Mouse (Mus musculus) brain, embryonic 18.5 days (tissue): ENCODE results near the gene Atxn1.

ENCODE experiments used
- DNase-seq: peaks from one replicate; pipeline ENCODE4 v3.0.0-alpha.2; 2012; ENCODE audit warnings: low read depth, low spot score

Gene Atxn1

DNA sequence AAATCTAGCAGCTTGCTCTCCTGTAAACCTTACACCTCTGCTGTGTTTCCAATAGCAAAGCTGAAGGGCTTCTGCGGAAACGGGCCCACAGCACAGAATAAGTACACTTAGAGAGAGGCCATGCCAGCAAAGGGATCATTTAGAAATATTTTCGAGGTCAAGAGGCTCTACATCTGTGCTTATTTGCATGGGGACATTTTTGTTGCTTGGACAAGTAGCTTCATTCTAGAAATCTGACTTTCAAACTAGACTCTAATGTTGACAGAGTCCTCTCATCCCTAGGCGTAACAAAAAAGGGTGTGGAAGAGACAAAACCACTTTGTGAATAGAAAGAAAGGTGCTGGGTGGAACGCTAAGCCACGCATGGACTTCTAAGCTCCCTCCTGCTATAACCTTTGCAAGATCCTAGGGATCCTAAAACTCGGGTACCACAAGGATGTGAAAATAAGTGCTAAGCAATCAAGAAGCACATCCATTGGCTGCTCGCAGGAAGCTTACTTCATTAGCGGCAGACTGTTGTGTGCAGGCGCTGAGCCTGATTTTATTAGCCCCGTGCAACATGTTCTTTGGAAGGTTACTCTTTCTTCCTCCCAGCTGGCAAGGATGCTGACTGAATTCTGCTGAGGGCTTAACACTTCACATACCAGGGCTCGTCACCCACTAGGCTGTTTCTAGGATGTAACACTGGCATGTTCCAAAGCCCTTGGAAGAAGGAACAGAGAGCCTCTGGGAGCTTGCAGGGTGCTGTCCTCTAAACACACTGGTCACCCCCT, 334.1 kb downstream of the Atxn1 start:
- DNase-seq = no peak

DNA sequence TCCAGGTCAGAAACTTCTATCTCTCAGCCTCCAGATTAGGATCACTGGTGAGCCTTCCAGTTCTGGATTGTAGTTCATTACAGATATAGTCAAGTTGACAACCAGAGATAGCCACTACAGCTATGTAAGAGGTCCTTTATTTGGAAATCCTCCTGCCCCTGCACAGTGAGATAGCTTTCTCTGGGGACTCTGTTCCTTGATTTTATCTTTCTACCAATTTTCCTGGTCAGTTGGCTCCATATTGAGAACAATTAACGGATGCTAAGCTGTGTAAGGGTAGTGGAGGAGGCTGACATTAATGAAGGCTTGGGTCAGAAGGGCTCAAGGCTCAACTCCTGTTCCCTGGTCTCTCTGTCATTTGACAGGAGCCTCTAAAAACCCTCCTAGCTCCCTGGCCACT, 335.1 kb downstream of the Atxn1 start:
- no peak for DNase-seq

DNA sequence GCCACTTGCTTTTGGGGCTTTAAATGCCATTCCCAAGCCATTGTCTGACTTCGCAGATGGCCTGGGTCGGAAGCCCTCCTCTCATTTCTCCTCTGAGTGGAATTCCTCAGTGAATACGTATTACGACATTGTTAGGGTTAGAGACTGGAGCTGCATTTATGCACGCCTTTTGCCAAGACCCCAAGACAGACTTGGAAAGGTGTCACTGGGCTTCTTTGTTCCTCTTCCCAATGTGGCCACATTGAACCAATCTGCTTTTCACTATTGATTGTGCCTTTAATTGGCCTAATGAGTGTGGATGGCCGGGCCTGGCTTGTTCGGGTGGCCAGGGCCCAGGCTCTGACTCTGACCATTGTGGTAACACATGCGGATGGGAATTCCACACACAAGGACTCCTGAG, 336.5 kb downstream of the Atxn1 start:
- no peak for DNase-seq

DNA sequence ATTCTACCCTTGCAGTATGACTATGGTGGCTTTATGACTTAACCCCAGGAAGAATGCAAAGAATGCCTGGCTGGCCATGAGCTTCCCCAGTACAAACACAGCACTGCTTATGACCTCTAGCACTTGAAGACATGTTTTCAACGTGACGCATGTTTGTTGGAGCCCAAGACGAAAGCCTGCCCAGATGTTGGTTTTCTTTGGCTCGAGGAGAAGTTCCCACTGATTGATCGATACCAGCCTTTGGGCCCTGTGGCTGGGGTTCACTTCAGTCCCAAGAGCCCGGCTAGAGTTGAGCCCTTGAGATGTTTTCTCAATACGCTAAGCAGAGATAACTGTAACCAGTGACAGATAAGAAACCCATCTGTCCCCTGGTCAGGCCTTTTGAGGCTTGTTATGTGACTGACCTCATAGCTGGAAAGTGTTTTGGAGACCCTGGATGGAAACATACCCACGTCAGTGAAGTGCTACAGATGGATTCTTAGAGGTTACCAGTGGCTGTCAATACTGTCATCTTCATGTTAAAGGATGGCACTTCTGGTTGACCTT, 337.5 kb downstream of the Atxn1 start:
- DNase-seq = no peak

DNA sequence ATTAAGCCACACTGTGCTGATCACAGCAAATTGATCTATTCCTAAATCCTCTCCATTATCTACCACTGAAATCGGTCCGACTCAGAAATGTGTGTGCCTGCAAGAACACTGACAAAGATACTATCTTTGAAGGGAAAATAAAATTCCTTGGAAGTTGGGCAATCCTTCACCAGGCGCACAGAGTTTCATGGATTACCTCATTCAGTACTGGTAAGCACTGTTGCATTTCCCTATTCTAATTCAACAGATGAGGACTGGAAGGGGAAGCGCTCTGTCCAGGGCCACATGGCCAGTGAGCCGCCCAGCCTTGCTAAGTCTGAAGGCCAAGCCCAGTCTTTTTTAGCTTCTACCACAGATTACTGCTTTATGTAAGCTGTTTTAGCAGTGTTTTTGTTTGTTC, 339.1 kb downstream of the Atxn1 start:
- DNase-seq = no peak

DNA sequence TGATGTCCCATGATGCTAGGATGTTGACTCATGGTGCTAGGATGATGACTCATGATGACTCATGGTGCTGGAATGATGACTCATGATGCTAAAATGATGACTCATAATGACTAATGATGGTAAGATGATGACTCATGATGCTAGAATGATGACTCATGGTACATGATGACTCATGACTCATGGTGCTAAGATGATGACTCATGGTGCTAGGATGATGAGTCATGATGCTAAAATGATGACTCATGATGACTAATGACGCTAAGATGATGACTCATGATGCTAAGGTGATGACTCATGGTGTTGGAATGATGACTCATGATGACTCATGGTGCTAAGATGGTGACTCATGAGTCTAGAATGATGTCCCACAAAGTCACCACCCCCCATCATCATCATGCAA, 341.0 kb downstream of the Atxn1 start:
- no peak for DNase-seq

DNA sequence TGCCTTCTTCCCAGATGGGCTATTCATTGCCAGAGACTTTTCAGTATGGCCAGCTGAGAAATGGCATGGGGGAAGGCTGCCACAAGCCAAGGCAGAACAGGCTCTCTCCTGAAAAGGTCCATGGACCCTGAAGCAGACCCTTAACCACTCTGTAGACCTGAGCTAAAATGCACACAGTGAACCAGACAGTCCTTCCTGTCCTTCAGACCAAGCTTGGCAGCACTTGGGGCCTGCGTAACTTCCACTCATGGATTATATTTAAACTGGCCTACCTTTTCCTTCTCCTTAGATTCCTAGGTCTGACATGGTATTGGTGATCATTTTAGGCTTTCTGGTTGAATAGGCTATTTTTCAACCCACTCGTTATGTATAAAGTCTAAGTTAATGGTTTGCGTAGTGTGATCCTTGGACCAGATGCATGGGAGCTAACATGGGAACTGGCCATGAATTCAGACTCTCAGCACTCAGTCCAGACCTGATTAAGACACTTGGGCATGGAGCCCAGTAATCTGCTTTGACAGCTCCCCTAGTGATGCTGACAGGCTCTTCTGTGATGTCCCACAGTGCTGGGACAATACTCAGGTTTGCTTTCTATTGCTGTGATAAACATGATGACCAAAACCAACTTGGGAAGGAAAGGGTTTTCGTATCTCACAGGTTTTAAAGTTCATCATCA, 341.8 kb downstream of the Atxn1 start:
- DNase-seq = no peak

DNA sequence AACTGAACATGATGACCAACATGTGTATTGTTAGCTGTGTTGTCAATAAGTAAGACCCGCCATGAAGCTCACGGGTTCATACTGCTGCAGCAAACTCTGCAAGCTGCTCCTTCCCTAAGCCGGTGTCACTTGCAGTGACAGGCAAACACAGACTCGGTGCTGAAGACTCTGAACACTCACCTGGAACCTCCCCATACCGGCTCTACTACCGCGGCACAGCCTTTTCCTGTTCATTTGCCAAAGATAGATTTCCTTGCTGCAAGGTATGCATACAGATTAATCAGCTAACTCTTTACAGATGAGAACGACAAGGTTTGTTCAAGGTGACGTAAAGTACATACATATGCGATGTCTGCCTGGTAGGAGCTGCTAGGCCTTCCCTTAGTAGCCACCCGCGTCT, 344.1 kb downstream of the Atxn1 start:
- DNase-seq = no peak

DNA sequence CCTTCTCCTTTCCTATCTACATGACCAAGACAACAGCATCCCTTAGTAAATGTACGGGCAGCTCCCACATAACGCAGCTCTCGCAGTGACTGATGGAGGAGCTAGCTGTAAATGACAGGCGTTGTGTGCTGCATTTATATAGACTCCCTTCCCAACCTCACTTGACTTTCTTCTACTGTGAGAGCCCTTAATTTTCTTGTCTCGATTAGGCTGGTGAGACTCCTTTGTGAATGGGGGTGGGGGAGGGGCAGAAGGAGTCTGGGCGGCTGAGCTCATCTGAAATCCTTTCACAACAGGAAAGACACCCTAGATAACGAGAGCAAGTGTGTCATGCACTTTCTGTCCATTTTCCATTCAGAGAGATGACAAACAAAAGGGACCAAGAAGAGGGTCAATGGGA, 344.5 kb downstream of the Atxn1 start:
- DNase-seq = no peak

DNA sequence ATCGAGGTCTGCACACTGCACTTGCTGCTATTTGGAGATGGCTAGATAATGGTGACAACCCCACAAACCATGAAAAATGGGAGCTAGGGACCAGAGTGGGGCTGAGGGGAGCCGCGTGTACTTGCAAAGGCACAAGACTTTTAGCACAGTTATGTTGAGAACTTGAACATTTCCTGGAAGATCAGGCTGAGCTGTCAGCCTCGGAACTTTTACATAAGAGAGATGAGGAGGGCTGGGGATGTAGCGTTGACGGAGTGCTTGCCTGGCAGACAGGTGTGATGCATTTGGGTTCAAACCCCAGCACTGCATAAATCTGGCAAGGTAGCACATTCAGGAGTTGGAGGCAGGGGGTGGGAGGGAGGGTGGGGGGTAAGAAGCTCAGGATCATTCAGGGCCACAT, 346.8 kb downstream of the Atxn1 start:
- no peak for DNase-seq

DNA sequence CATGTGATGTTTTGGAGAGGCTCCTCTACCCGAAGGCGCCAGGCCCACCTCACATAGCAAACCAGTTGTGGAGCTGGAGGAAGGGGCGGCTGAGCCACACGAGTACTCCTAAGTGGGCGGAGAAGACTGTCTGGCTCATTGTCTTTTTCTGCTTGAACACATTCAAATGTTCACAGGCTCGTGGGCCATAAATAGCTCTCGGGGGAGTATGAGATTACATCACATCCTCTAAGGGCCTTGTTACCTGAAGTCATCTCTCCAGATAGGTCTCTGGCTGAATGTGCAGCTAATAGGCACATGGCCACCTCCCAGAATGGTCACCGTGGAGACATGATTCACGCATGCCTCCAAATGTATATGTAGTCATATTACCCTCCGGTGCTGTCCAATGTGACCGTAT, 350.0 kb downstream of the Atxn1 start:
- no peak for DNase-seq

DNA sequence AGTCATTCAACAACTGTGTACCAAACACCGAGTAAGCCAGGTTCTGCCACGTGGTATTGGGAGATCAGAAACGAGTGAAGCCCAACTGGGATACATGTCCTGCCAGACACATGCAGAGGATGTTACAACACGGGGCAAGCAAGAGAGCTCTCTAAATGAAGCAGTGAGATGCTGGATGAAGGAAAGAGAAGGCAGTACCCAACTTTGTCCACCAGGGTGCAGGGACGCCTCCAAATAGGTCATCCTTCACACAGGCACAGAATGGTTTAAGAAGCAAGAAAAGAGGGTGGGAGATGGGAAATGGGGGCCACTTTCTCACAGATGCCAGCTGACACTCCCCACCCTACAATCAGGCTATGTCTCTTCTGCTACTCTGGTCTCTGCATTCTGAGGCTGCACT, 351.5 kb downstream of the Atxn1 start:
- DNase-seq = no peak

DNA sequence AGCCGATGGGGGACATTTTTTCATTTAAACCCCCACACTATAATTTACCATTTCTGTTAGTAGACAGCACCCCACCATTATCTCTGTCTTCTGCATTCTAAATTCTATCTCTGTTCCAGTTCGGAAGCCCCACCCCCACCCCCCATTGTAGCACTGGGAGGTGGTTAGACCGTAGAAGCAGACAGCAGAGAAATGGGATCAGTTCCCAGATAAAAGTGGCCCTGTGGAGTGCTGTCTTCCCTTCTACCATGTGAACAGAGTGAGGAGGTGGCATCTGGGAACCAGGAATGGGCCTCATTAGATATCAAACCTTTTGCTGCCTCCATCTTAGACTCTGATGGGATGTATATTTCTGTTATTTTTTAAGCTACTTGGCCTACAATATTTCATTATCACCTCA, 353.3 kb downstream of the Atxn1 start:
- DNase-seq = no peak

DNA sequence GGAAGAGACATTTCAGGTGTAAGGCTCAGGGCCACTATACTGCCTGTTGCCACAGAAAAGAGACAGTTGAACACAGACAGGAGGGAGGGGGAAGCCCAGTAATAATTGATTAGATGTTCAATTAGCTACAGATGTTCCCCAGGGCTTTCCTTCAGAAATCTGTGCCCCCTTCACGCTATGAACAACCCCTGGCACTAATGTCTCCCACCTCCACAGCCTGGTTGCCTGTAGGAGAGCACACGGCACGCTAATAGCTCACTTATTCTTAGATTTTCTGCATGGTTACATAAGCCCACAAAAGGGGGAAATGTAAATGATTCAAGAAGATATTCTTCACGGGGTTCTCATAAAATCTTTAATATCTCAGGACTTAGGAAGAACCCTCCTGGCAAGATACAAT, 355.3 kb downstream of the Atxn1 start:
- no peak for DNase-seq

DNA sequence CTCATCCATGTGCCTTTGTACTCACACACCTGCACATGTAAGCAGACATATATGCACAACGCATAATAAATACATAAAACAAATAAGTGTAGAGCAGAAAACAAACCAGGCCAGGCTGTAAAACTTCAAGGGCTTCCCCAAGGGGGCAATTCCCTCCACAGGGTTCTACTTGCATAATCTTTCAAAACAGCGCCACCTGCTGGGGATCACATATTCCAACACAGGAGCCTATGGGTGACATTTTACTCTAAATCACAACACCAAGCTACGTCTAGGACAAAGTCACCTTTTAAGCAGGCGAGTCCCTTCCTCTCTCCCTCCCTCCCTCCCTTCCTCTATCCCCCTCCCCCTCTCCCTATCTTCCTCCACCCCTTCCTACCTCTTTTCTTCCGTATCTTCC, 356.2 kb downstream of the Atxn1 start:
- DNase-seq = no peak

DNA sequence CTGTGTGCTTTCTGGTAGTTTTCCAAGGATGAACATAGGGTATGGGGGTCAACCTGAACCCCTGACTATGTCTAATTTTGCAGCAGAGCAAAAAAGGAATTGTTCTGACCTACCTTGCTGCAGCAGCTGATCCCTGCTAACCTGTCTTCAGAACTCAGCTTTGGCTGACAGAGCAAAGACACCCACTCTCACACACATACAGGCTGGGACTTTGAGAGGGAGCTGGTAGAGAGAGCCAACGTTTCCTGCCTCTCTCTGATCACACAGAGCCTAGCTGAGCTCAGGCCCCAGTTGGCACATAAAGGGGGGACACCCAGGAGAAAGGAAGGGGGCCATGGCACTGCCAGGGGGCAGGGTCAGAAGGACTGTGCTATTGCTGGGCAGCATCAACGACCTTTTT, 356.9 kb downstream of the Atxn1 start:
- DNase-seq = no peak

DNA sequence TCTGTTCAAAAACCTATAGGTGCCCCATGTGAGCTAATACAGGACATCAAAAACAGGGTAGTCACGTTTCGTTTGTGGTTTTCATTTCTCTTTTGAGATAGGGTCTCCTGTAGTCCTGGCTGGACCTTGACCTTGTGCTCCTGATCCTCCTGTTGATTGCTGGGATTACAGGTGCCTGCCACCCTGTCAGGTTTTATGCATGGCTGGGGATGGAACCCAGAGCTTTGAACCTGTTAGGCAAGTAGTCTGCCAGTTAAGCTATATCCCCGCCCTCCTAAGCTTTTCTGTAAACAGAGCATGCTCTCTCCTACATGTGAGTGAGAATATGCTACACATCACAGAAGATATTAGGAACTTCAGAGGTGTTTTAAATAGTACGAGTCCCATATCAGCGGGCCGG, 361.2 kb downstream of the Atxn1 start:
- DNase-seq = no peak

DNA sequence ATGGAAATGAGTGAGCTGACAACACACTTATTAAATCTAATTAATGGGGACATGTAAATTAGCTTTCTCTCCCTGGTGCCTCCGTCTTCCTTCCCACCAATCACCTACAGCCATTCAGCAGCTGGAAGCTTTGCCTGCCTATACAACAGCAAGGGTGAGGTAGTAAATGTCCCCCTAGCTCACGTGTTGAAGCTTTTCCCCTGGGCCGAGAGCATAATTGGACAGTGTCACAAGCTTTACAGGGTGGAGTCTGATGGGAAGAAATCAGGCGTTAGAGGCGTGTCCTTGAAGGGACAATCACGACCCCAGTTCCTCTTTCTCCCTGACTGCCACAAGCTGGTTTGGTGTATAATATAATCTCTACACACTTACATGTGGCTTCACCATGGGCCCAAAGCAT, 364.4 kb downstream of the Atxn1 start:
- no peak for DNase-seq

DNA sequence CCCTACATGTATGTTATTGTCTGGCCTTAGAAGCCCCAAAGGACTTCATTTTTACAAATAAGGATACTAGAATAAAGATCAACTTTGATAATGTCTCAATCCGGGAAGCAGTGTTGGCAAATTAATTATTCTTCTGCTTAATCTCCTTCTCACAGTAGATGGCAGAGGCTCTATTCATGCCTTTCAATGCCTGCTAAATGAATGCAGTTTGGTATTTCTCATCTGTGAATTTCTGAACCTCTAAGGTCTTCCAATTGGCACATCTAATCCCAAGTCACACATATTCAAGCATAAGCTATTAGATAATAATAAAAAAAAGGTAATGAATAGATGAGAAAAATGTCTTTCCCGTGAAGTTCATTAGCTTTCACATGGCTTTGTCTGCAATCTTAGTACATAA, 365.0 kb downstream of the Atxn1 start:
- DNase-seq = no peak

DNA sequence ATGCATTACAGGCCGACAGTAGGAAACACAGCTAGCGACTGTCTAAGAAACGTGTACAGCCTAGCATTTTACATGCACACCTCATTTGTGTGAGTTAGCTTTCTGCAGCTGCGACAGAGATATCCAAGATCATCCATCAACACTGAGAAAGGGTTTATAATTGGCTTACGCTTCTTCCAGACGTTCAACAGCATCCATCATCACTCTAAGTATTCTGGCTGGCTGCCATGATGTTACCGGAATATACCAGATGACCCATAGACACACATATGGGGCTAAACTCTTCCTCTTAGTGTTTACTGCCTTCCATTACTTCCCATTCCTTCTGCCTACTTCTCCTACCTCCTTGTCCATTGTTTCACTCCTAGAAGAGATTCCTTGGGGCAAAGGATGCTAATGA, 369.4 kb downstream of the Atxn1 start:
- no peak for DNase-seq

DNA sequence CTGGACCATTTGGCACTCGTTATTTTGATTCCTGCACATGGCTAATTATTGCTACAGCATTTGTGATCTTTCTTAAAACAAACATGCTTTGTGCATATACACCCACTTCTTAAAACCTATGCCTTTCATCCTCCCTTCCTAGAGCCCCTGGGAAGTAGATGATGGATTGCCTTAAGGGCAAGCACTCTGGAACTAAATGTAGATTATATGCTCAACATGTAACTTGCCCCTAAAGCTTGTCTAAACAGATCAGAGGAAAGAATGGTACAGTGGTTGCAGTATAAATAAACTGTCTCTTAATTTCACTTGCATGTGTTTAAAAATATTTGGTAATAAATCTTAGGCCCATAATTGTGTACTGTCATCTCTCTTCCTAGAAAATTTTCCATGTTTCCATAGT, 370.9 kb downstream of the Atxn1 start:
- no peak for DNase-seq

DNA sequence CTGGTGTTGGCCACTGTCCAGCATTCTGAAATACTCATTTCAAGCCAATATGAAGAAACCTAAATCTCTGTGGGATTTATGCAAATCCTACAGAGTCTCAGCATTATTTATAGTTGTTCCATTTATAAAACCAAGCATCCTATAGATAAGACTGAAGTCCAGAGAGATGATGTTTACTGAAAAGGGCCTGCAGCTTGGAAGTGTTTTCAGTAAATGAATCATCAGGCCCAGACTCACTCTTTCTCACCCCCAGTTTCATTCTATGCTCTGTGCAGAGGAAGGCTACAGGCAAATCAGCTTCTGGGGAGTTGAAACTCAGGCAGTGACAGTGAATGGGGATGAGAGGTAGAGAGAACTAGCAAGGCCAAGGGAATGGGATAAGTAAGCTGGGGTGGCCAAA, 373.9 kb downstream of the Atxn1 start:
- no peak for DNase-seq

DNA sequence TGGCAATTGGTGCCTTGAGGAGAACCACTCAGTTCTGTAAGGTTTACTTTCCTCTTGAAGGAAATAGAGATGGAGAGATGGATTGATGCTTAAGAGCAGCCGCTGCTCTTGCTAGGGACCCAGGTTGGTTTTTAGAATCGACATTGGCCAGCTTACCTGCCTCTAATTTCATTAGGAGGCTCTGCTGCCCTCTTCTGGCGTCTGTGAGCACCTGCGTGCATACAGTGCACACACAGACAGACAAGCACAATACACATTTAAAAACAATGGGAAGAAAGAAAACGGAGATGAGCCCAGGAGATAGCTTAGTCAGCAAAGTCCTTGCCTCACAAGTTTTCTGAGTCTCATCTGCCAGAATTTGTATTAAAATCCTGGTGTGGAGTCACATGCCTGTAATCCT, 381.7 kb downstream of the Atxn1 start:
- DNase-seq = no peak
